Mouse (Mus musculus) embryonic fibroblast, embryonic 13.5 days (primary cell): ENCODE results near the gene Fars2.

Experiments used
- CTCF ChIP-seq: IDR thresholded peaks from 2 replicates; pipeline ENCODE4 v1.5.1; 2011; ENCODE audit warnings: mild to moderate bottlenecking, control low read depth, low read length, moderate library complexity, borderline replicate concordance; ENCODE audit not compliant: insufficient read depth
- POLR2A ChIP-seq: IDR thresholded peaks from 2 replicates; pipeline ENCODE4 v1.6.1; 2011; ENCODE audit warnings: low read depth, mild to moderate bottlenecking, control low read depth, low read length, moderate library complexity

- TF ChIP-seq POLR2A = no peak
- TF ChIP-seq CTCF = no peak
Measured at GRCm38 (mm10) chr13:36214056-36214455, 96.8 kb downstream of the Fars2 start.
